Mouse (Mus musculus): ENCODE measurements at regions not wholly inside any gene's neighbourhood (a gene's known extent, or its start where the extent isn't known, plus 50 kb on each side); places are given as distances from the start of the nearest gene placed in this dataset.
"Not testable (repeated sequence)": the region's sequence is repeated elsewhere in the genome, so short reads cannot be mapped to it uniquely, and the experiment has no call there.

DNA sequence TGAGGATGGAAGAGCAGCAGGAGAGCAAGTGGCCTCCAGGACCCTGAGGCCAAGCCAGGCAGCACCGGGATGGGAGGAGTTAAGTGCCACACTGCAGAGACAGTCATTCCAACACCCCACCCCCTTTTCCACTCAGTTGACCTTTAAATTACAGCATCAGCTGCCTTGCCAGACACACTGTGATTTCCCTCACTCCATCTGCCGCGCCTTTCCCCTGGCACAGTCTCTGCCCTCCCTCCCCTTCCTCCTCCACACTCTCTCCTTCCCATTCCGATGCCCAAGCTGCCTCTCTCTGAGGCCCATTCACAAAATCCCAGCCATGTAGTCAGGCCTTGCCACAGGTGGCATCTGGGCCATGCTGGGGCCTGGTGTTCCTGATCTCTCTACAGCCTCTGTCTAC is 274.9 kb downstream of the Cyp26b1 start:
- CTCF ChIA-PET: no interaction called here

DNA sequence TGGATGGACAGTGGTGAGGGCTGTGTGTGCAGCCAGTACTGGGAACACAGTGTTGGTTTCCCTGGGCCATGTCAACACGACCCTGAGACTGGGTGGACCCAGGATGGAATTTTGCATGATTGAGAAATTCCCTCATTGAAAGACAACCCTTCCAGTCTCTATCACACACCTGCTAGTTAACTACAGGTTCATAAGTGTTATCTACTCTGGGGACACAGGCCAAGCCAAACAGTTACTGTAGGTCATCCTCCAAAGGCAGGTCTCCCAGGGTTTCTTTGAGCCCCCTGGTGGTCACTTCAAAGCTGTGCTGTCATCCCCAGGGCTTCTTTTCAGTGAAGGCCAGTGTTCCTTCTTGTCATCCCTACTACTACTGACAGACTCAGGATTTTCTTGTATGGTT is 276.7 kb downstream of the Cyp26b1 start:
- CTCF ChIA-PET: no interaction called here

DNA sequence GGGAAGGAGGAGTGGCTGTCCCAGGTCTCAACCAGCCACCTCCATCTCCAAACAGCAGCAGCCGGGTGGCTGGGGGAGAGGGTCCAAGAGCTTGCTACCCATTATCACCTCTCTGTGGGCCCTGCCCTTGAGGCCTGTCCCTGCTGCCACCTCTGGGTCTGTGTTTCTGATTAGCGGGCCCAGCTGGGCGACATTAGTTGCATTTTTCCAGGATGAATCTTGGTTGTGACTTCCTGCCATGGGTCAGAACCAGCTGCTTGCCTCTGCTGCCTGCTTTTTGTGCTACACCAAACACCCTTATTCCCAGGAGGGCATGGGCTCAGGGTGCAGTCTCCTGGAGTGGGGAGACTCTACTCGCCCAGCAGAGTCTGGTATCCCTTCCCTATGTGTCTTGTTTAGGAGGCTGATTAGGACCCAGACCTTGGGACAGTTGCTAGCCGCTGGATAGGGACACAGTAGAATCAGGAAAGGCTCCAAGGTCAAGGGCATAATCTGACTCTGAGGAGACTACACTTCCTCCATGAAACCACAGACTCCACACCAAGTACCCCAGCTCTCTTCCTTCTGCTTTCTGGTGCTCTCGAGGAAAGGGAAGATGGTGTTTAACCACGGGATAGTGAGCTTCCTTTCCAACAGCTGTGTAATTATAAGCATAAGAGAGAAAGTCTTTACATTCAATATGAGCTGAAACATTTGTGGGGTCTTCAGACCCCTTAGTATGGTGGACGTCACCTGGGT is 278.4 kb downstream of the Cyp26b1 start:
- CTCF ChIA-PET: interaction anchor here (0.6 kb wide), 1 partner anchor 30 kb away, joined by 5 read pairs; no protein-coding TSS in a partner anchor

DNA sequence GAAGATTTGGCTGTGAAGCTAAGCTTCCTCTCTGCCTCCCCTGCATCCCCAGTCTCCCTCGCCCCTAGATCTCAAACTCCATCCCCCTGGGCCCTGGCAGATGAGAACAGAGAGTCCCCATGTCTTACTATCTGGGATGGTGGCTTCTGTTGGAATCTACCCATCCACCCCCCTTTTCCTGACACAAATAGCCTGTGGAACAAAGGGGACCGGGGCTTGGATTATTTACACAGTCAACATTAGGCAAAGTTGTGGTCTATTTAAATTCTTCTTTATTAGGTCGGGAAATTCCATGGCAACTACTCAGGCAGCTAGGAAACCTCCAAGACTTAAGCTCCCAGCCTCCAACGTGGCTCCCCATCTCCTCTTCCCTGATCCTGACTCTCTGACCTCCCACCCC is 279.9 kb downstream of the Cyp26b1 start:
- CTCF ChIA-PET: no interaction called here

- CTCF ChIA-PET: no interaction called here
Measured at GRCm38 (mm10) chr6:84310635-84311241, 283.0 kb downstream of the Cyp26b1 start.

DNA sequence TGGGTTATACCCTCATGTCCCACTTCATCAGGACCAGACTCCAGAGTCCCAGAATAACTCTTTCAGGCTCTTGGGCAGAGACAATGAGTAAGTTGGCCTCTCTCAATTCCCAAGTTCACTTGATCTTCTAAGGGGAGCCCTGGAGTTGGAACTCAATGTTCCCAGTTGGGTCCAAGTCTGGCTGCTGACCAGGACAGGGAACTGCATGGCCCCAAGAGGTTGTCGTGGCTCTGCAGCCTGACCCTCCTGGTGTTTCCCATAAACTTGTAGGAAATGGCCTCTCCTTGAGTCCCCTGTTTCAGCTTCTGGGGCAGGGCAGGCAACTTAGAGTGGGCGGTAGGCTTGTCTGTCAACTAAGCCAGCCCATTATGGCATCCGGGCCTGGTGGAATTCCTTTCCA is 286.2 kb downstream of the Cyp26b1 start:
- CTCF ChIA-PET: no interaction called here

DNA sequence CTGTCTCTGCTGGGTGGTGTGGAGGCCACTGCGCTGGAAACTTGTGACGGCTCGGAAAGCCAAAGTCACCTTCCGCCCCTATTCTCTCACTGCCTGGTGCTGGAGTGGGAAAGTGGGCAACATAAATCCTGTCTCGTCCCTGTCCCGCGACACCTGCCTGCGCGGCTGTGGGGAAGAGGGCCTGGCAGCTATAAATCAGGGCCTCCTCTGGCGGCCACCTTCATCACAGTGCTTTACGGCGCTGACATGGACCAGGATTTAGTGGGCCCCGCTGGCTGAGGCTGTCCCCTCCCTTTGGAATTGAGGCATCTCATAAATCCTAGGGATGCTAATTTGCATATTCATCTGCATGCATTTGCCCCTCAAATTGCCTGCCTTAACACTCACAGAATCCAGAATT is 287.1 kb downstream of the Cyp26b1 start:
- CTCF ChIA-PET: no interaction called here

GRCm38 (mm10) chr6:84305093-84305492 is 288.6 kb downstream of the Cyp26b1 start:
- CTCF ChIA-PET: no interaction called here

DNA sequence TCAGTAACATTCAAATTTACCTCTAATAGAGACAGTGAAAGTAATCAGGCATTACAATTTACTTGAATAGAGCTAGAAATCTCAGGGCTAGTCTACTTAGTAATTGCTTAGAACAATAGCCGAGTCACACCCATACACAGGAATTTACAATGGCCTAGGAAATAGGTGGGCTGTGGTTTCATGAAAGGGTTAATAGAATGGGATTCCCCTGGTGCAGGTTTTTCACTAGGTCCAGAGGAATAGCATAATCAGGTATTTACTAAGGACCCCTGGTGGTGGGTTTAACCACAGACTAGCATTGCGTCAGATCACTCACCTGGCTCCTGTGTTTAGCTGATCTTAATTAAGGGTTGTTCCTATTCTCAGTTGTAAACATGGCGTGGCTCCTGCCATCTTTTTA is 290.8 kb downstream of the Cyp26b1 start:
- CTCF ChIA-PET: not testable (repeated sequence)

DNA sequence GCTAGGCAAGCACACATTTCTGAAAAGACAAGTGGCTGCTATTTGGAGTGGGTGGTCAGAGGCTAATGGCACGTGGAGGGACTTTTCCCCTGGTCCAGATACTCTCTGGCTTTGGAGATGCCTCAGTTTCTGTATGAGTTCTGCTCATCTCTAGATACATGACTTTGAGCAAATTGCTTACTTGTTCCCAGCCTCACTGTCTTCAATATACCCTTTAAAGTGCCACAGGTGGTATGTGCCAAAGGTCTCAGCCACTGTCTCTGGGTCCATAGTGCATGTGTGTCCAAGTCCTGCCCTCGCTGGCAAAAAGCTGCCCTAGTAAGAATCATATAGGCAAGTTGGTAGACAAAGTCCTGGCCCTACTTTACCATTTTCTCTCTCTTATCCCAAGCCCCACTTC is 291.5 kb downstream of the Dysf start:
- CTCF ChIA-PET: no interaction called here

- CTCF ChIA-PET: no interaction called here
Measured at GRCm38 (mm10) chr6:84299146-84299545, 290.8 kb downstream of the Dysf start.

- CTCF ChIA-PET: not testable (repeated sequence)
Measured at GRCm38 (mm10) chr6:84273907-84274306, 265.5 kb downstream of the Dysf start.

DNA sequence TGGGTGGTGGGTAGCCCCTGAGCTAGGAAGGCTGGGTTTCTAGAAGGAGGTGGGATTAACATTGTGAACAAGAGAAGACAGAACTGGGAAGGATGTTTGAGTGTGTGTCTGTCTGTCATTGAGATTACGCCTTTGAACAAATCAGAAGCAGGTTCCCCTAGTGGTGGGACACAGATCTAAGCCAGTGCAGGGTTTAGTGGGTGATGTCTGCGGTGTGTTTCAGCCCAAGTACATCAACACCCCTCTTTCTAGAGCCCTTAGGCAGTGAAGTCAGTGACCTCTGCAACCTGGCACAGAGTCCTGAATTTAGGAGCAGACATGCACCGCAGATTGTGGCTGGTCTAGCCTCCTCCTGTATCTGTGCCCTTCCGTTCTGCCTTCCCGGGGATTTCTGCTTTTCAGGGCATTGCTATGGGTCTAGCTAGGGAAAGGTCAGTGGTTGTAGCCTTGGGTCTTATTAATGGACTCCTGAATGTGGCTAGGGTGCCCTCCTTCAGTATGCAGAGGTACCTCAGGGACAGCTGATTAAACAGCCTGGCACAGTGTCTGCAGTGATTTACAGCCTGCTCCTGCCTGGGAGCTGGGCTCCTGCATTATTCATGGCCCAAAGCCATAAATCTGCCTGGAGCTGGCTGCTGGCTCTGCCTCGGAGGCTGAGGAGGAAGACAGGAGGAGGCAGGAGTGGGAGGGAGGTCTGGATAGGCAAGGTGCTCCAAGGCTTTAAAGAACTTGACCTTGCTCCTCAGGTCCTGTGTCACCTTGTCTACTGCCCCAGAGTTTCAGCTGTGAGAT is 264.3 kb downstream of the Dysf start:
- CTCF ChIA-PET: no interaction called here

DNA sequence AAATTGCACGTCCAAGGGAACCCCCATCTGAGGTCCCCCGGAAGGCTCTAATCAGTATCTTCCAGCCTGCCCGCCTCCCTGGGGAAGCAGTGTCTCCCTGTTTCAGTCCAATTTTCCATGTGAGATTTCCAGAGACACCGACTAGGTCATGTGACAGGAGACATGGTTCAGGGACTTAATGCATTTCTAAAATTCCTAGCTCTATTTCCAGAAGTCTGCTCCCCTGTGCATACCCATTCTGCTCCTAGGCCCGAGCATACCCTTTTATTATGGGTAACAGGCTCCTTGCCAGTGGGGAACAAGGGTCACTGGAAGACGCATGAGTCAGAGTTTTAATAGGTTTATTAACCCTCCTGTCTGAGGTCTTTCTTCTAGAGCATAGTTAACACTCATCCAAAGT is 263.6 kb downstream of the Dysf start:
- CTCF ChIA-PET: no interaction called here

DNA sequence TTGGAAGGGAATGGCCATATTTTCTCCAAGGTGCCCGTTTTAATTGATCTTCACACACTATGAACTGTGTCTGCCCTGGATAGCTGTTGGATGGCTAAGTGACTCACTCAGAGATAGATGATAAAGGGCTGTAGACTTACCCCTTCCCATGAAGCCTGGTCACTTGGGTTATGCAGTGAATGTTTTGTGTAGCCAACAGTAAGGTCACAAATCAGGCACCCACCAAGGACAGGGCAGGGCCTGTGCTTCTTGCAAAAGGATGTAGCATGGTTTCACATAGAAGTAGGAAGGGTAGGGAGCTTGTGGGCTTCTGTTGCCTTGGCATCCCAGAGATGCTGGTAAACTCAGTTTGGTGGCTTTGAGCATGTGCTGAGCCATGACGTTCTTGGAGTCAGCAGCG is 263.1 kb downstream of the Dysf start:
- CTCF ChIA-PET: no interaction called here

DNA sequence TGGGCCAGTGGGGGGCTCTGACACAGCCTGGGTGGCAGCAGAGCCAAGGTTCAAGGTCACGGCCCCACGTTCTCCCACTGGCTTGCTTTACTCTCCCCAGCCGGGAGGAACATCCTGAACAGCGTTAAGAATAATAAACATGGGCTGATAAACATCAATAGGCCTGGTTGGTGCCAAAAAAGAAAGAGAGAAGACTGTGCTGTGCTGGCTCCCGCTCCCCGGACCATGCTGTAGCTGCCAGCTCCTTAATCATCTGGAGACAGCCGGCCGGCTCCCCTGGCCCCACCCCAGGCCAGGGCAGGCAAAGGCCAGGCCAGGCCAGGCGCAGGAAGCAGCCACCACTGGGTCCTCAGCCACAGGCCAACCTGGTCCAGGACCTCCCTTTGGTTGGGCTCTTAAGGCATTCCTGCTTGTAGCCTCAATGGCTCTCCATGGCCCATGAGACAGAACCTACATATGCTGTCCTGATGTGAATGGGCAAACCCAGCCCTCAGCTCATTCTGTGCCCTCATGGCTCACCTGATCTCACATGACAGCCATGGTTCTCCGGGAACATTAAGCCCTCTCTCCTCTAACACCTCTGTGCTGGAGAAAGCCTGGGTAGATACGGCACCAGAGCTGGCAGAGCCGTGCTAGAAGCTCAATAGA is 262.3 kb downstream of the Dysf start:
- CTCF ChIA-PET: no interaction called here

- CTCF ChIA-PET: no interaction called here
Measured at GRCm38 (mm10) chr6:84269478-84269877, 261.1 kb downstream of the Dysf start.

GRCm38 (mm10) chr6:84269023-84269422 is 260.6 kb downstream of the Dysf start:
- CTCF ChIA-PET: no interaction called here

GRCm38 (mm10) chr6:84268111-84268510 is 259.7 kb downstream of the Dysf start:
- CTCF ChIA-PET: no interaction called here

- CTCF ChIA-PET: no interaction called here
Measured at GRCm38 (mm10) chr6:84267526-84267925, 259.1 kb downstream of the Dysf start.

DNA sequence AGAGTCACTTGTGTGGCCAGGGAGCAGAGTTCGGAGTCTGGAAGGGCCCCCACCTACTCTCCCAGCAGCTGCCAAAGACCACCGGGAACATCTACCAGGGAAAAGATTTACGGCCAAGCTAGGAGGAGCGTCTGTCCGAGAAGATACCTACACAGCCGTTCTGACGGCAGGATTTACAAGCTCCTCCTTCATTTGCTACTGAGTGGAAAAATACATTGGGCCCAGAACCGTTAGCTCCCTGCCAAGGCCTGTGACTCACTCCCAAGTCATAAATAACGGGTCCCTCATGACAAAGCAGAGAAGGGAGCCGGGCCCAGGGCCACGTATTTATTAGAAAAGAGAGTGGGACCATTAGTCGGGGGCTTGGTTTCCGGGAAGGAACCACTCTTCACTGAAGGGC is 258.3 kb downstream of the Dysf start:
- CTCF ChIA-PET: no interaction called here

- CTCF ChIA-PET: no interaction called here
Measured at GRCm38 (mm10) chr6:84264681-84265080, 256.3 kb downstream of the Dysf start.

- CTCF ChIA-PET: no interaction called here
Measured at GRCm38 (mm10) chr6:84263686-84264085, 255.3 kb downstream of the Dysf start.

Measured in spleen, embryonic (tissue).